Mouse (Mus musculus) left cerebral cortex, postnatal 14 days (tissue): ENCODE data around the gene Tmem208. TPM values are rescaled to one million over a fixed set of nuclear protein-coding genes. Genes with fewer than 3 reads are reported as not detected.

ENCODE experiments used
- DNase-seq, 2 experiments: peaks; one replicate each; pipeline ENCODE4 v3.0.0; 2021 to 2022; ENCODE audit warnings: low spot score in 2 of 2, mixed read lengths in 1 of 2
- intact Hi-C: fragments of 180-260 bp; cut with DNase I; formaldehyde crosslinking; loops from one replicate; pipeline ENCODE4 v1.15.1; 2025
- total RNA-seq, 2 experiments: library from RNA; stranded (reverse); gene quantifications; 2 replicates each; pipeline ENCODE4 v1.2.3; 2021

The Tmem208 gene
- total RNA-seq, 2 experiments from 2014 or later: 42.2 to 43.1 TPM

DNA sequence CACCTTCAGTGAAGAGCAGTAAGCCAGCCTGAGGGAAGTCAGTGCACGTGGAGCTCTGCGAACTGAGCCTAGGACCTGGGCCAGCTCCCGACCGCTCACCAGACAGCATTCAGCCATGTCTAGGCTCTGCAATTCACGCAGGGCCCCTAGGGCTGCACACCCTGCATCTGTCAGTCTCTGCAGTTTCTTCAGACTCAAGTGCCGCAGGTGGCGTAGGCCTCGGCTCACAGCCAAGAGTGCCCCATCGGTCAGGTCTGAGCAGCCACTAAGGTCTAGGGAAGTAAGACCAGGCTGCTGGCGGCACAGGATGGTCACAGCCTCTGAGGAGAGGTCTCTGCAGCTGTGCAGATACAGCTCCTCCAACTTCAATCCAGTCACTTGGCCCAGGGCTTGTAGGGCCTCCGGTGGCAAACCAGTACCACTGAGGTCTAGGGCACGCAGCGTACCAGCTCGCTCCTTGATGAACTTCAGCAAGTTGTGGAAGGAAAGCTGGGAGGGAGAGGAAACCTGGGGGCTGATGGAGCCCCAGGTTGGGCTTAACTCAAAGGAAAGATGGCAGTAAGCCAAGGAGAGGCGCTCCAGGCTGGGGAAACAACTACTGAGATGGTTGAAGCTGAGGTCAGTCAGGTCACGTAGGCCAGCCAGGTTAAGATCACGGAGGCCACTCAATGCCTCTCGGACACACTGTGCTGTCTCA lies 10.9 kb upstream of the Tmem208 start:
- DNase-seq: no peak
- intact Hi-C loops: no loop called here

DNA sequence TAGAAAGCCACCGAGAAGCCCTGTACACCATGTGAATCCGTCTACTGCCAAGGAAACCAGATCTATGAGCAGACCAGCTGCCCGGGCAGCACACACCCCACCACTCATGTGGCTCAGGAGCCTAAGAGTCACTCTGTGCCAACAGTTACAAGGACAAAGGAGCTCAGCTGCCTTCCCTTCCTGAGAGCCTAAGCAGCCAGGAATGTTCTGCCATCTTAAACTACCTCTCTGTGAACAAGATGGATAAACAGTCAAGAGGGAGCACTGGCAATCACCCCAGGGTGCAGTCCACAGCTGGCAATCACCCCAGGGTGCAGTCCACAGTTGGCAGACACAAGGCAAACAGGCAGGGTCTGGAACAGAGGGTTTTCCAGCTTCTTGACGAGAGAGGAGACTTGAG lies 8.2 kb upstream of the Tmem208 start:
- no peak for DNase-seq
- intact Hi-C loops: no loop called here

DNA sequence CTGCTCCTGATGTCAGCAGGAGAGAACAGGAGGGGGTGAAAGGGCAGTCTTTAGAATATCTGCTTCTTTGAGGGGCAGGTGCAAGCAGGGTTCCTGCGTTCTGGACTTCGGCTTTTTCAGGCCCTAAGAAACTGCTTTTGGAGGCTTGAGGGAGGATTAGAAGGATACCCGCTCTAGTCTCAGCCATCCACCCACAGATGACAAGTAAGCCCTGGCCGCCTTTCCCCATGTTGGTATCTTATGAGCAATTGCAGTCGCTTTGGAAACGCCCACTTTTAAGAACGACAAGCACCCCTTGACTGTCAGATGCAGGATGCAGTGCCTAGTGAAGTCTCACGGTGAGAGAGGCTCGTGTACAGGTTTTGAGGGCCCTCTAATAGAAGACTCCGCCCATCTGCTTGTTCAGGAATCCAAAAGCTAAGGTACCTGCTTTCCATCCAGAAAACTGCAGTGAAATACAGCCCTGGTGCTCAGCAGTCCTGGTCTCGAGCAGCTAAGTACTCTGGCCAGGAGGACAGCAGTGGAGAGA lies 7.4 kb upstream of the Tmem208 start:
- intact Hi-C loops: no loop called here
- no peak for DNase-seq

DNA sequence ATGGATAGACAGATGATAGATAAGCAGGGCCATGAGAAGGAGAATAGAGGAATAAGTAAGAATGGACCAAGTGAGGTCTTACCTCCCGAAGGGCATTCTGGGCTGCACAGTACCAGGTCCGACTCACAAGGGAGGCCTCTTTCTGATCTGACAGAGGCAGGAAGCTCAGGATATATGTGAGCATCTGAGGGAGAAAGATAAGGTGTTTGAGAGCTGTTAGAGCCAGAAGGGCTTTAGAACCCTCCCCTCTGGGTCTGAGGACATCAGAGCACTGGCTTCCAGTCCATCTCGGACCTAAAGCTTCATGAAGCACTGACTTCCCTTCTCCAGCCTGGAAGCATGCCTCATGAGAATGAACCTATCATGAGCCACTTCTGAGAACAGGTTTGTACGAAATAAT lies 3.0 kb upstream of the Tmem208 start:
- intact Hi-C loops: no loop called here
- DNase-seq: no peak

DNA sequence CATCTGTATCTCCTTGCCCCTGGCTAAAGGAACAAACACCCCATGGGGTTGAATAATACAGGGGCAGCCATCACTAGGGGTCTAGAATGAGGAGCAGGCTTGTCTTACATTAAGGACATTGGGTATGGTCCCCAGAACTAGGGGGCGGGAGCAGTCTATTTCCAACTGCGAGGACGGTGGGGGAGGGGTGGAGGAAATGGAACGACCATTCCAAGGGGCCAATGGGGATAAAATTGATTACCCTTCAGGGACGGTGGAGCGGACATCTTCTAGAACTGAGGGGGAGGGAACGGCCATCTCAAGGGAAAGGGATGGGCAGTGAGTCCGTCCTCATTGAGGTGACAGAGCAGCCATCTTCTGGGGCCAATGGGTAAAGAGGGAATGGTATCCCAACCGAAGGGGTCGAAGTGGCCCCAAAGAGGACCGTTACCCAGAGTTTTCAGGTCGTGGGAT lies 487 bp upstream of the Tmem208 start:
- intact Hi-C loops: no loop called here
- DNase-seq: no peak

DNA sequence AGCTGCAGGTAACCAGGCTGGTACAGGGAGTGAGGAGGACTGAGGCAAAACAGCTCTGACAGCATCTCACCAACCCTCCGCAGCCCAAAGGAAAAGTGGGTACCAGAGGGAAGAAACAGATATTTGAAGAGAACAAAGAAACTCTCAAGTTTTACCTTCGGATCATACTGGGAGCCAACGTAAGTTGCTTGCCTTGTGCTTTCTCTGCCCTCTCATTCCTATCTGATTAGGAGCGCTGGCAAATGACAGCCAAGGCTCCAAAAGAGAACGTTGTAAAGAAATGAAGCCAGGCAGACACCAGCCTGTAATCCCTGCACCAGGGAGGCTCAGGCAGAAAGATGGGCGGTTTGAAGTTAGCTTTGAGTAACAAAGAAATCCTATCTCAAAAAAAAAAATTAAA lies 814 bp downstream of the Tmem208 start:
- intact Hi-C loops: no loop called here
- DNase-seq: no peak

DNA sequence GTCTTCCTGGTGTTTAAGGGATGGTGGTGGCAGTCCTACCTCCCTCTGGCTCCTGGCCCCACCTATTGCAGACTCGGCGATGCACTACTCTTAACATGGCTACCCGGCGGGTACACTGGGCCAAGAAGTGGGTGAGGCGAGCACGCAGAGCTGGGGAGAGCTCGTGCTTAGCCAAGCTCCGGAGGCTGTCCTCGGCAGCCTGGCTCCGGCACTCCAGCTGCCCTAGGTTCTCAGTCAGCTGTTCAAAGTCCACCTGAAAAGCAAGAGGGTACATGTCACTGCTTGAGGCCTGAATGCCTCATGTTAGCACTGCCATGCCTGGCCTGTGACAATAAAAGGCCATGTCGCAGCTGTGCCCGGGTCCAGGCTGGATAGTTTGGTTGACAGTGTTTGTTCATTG lies 4.2 kb downstream of the Tmem208 start:
- DNase-seq: no peak
- intact Hi-C loops: no loop called here

DNA sequence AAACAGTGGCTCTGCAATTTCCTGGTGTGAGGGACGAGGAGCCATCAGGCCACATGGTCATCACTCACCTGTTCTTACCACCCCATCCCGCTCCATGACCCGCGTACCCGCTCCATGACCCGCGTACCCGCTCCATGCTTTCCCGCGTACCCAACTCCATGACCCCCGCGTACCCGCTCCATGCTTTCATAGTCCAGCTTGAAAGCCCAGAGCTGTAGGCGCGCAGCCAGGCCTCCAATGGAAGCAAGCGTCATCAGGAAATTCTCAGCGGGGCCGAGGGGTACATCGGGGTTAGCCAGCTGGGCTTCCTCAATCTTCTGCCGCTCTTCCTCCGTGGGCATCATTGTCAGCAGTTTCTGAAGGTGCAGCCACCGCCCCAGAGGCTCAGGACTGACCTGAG lies 5.3 kb downstream of the Tmem208 start:
- intact Hi-C loops: no loop called here
- DNase-seq: no peak

DNA sequence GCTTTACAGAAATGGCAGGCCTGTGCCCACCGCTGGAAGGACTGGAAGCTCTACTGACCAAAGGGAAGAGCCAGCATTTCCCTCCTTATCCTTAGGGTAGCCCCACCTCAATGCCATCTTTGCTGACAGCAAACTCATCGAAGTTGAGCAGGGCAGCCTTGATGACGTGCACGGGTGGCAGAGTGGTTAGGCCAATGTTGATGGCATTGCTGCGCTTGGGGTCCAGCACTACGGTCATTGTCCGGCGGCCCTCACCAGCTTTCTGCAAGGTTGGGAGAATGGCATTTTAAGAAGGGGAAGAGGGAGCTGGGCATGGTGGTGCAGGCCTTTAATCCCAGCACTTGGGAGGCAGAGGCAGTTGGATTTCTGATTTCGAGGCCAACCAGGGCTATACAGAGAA lies 5.8 kb downstream of the Tmem208 start:
- DNase-seq: no peak
- intact Hi-C loops: no loop called here

DNA sequence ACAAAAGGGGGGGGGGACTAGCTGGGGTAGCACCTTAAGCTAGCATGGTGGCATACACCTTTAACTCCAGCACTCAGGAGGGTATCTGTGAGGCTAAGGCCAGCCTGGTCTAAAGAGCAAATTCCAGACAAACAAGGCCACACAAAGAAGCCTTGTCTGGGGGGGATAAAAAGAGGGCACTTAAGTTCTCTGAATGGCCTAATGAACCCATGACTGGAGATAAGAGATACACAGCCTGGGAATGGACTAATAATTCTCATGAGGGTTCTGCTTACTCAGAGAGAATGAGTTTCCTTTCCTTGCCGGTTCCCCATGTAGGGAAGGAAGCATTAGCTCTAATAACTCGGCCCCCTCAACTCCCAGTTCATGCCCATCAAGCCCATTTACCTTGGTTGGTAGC lies 6.4 kb downstream of the Tmem208 start:
- no peak for DNase-seq
- intact Hi-C loops: no loop called here

DNA sequence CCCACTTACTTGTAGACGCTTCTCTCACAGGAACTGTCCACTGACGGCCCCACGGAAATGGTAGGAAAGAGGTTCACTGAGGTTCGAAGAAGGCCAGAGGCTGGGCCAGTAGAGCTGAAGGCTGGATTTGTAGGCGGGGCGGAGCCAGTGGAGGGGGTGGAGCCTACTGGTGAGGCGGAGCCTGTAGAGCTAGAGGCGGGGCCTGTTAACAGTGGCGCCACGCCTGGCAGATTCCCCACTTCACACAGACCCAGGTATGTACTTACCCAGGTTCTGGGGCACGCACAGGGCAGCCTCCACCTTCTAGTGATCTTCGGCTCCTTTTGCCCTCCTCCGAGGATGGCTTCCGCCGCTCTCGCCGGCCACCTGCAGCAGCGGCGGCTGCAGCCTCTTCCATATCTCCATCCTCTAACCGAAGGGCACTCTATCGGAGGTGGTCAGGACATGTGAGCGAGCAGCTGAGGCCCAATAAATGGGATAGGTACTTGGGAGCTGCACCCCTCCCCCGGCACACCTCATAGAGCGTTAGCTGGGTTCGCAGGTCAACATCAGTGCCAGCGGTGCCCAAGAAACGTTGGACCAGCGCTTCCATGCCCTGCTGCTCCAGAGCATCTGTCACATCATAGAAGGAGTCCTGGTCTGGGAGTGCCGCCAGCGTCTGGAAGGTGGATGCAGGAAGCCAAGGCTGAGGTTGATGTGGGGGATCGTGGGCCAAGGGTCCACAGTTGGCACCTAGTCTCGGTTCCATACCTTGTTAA lies 10.4 kb downstream of the Tmem208 start:
- no peak for DNase-seq
- intact Hi-C loops: no loop called here

DNA sequence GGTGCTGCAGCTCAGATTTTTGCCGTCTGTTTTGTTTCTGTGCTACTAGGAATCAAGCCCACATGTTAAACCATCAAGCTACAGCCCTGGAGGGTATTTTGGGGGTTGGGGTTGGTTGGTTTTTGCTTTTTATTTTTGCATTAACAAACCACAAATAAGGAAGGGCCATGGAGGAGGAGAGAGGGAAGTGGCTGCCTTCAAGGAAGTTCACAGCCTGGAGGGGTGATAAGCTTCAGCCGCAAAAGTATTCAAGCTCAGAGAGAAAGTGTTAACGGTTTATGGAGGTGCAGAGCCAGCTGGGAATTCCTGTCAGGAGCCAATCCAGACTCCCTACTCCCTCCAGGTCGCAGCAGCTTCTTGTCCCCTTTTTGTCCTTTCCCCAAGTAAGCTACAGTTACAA lies 12.8 kb downstream of the Tmem208 start:
- no peak for DNase-seq
- intact Hi-C loops: no loop called here

DNA sequence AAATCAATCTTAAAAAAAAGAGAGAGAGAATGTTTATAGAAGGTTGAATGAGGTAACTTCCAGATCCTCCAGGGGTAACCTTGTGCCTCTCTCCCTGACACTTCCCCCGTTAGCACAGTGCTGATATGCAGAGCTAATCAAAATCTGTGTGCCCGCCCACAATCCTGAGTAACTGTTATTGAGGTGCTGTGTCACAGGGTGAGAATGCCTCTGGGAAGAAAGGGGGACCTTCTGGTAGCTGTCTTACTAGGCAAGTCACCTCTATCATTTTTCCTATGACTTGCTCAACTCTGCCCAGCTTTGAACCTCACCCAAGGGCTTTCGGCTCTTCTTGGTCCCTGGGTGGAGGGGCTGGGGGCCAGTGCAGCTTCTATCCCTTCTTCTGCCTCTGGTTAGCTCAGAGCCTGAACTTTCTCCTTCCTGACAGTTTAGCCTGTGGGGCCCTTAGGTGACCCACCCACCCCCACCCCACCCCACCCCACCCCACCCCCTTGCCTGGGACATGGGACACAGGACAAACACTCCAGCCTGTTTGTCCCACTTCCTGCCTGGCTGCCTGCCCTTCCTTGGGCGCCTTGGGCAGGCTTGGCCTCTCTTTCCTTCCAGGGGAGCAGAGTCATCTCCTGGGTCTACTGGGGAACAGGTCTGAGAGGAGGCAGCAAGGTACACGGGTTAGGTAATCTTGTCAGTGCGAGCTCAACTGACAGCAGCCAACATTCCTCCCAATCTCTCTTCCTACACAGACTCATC lies 13.9 kb downstream of the Tmem208 start:
- intact Hi-C loops: no loop called here
- no peak for DNase-seq

DNA sequence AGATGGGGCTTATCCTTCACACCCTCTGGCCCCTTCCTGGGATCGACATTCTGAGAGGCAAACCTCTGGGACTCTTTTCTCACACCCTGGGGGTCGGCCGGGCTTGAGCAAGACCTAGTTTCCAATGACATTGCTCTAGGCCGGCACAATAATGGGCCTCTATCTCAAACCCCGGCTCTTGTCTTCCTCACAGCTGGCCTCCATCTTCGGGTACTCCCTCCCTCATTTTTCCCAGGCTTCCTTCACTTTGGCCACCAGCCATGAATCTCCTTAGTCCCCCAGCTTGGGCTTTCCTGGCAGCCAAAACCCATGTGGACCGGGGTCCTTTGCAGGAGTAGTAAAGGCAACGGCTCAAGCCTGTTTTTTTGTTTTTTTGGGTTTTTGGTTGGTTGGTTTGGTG lies 15.2 kb downstream of the Tmem208 start:
- DNase-seq: no peak
- intact Hi-C loops: no loop called here

DNA sequence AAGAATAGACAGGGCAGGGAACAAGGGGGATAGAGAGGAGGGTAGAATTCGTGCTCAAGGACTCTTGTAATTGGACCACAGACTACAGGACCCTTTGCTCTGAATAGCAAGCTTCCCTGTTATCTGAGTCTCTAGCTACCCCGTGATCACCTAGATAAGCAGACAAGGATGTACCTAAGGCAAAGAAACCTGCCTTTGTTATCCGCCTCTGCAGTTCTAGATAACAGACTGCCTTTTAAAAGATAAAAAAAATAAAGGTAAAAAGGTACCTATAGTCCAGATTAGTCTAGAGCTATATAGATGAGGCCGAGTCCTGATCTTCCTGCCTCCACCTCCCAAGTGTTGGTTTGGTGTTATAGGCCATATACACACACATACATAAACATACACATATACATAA lies 16.6 kb downstream of the Tmem208 start:
- intact Hi-C loops: no loop called here
- no peak for DNase-seq

DNA sequence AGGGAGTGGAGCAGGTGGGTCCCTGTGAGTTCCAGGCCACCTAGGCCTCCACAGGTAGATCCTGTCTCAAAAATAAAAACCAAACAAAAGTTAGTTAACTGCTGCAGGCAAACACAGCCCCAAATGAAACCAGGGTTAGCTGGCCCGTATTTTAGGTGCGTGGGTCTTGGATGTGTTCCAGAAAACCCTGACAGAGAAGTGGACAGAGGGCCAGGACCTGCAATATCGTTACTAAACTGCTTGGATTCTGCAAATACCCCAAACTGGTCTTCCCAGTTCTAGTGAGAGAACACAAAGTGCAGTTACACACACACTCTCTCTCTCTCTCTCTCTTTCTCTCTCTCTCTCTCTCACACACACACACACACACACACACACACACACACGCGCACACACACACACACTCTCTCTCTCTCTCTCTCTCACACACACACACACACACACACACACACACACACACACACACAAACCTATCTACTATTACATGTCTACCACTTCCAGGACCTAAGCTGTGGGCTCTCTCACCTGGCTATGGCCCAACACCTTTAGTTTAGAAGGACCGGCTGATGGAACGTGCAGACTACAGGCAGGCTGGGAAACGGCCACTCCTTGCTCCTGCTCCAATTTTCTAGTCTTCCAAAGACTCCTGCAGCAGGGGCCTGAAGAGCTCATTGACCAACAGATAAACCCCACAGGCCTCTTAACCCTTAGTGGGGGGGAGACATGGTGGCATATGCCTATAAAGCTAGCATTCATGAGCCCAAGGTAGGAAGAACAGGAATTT lies 17.8 kb downstream of the Tmem208 start:
- DNase-seq: no peak
- intact Hi-C loops: no loop called here

DNA sequence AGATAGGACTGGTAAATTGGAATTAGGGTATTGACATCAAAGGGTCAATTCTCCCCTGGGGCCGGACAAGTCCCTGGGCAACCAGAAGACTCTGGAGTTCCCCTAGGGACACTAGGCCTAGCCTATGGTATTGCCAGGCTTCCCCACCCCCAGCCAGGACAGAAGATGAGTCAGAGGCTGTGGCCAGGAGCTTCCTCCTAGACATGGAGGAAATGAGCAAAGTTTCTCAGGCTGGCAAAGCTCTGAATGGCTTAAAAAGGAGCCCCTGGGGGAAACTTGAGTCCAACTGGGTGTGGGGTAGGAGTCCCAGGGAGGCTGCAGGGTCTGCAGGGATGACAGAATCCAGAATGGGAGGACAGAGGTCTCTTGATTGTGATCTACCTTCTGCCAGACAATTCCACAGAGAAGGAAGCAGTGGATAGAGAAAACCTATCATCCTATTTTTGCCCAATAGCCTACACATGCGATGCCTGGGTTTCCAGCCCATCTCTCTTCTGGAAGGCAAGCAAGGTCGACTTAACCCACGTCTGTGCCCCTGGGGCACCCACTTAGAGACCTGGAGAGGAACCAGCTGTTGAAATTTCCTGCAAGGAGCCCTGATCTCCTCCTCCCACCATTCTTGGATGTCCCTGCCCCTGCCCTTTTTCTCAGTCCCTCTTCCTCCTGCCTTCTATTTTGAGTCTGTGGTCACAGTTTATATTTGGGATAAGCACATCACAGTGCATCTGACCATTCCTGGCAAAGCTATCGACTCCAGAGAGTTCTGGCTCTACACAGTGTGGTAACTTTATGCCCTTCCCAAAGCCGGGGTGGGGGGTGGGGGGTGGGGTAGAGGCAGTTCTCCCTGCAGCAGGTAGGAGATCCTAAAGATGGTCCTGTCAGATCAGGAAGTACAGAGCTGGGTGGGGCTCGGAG lies 19.2 kb downstream of the Tmem208 start:
- intact Hi-C loops: no loop called here
- peak in 1 of 2 experiments; percentile 32 for DNase-seq

DNA sequence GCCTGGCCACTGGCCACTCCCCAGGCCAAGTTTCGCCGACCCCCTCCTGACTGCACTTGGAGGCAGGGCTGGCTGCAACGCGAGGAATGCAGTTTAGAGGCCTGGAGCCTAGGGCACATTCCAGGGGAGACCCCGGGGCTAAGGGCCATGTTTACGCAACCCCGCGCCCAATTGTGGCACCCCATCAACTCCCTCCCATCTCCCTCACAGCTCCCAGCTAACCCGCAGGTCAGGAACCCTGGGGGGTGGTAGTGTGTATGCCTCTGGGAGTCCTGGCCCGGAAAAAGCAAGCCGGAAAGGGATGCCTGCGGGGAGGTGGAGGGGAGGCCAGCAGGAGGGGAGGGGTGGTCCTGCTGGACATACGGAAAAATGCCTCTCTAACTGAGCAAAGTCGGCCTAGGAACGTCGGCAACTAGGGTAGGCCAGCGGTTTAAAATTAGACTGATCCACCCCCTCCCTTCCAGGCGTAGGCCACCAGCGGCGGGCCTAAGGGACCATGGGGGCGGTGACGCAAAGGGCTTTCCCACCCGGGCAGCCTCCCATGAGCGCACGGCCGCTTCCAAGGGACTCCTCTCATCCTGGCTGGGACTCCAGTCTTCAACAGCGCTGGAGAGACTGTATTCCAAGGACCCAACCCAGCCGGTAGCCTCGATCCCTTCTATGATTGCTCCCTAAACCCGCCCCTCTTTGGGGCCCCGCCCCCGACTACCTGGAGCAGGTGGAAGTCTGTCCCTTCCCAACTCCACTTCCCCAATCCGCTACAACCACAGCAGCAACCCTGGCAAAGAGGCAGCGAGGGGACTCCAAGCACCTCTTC lies 20.7 kb downstream of the Tmem208 start:
- intact Hi-C loops: no loop called here
- DNase-seq: peak in 1 of 2 experiments; percentile 30
